Mouse (Mus musculus) retina, adult 2 months (tissue): ENCODE results near the gene Marveld1.

Experiments used
- DNase-seq: peaks from one replicate; pipeline ENCODE4 v3.0.0-alpha.2; 2012; ENCODE audit warnings: low read depth, low spot score

Gene Marveld1

GRCm38 (mm10) chr19:42147170-42147768, at the start of gene Marveld1:
TSS of gene Marveld1 (plus strand) at chr19:42147400.
- DNase-seq: no peak

DNA sequence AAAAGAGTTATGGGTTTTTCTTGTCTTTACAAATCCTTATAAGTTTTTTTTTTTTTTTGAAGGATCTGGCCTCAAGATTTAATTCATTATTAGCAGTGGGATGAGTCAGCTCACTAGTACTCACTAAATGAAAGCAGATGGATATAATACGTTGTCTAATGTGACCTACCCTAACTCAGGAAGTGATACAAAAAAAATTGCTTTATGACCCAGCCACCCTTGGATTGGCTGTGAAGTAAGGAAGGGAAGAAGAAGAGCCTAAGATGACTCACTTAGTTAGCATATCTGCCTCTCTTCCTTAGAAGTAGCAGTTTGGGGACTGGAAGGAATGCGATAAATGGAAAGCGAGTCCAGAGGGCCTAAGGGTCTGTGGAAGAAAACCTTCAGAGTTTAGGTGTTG, 47.8 kb upstream of the Marveld1 start:
- no peak for DNase-seq

GRCm38 (mm10) chr19:42104681-42105080, 42.5 kb upstream of the Marveld1 start:
- DNase-seq: no peak

- no peak for DNase-seq
These were observed 31.3 kb upstream of the Marveld1 start for GRCm38 (mm10) chr19:42115783-42116335.

GRCm38 (mm10) chr19:42118142-42118541, 29.1 kb upstream of the Marveld1 start:
- no peak for DNase-seq

DNA sequence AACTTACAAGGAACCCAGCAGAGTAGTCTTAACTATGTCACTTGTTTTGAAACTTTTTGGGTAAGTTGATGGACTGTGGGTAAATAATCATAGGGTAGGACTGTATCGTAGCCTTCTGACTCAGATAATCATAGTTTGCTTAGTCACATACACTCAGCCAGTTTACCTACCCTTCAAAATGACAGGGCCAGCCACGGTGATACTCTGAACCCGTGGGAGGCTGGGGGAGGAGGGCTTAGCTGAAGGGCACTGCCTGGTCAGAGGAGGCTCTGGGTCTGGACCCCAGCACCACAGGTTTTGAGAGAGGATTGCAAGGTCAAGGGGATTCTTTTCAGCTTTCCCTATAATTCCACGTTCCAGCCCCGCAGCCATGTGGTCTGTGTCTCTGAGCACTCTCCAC, 28.6 kb upstream of the Marveld1 start:
- no peak for DNase-seq

DNA sequence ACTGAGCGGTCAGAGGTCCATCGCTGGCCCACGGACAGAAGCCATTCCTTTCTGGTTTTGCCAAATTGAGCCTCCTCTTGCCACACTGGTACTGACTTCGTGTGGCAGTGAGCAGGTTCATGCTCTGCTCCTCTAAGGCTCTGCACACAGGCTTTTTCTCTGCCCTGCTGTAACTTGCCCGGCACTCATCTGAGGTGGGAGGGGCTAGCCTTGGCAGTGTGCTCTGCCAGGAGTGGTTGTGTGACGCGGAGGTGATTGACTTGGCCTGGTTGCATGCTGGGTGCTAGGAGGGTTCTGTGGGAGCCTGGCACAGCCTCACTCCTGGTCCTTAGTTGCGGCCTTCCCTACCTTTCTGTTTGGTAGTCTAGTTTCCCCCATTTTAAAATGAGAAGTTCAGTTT, 26.7 kb upstream of the Marveld1 start:
- no peak for DNase-seq

DNA sequence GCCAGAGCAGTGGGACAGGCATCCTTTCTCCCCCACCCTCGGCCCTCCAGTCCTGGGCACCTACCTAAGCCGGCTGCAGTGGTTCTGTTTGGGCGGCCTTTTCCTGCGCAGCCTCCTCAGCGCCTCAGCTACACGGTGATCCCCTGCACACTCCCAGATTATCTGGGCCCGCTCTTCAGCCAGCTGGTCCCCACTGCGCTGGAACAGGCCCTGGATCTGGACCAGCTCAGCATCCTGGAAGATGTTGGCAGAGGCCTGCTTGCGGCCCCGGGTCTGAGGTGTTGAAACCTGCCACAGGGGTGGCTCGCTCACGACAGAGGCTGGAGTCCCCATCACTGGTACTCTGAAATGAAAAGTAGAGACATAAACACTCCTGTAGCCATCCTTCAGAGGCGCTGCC, 22.5 kb upstream of the Marveld1 start:
- no peak for DNase-seq

DNA sequence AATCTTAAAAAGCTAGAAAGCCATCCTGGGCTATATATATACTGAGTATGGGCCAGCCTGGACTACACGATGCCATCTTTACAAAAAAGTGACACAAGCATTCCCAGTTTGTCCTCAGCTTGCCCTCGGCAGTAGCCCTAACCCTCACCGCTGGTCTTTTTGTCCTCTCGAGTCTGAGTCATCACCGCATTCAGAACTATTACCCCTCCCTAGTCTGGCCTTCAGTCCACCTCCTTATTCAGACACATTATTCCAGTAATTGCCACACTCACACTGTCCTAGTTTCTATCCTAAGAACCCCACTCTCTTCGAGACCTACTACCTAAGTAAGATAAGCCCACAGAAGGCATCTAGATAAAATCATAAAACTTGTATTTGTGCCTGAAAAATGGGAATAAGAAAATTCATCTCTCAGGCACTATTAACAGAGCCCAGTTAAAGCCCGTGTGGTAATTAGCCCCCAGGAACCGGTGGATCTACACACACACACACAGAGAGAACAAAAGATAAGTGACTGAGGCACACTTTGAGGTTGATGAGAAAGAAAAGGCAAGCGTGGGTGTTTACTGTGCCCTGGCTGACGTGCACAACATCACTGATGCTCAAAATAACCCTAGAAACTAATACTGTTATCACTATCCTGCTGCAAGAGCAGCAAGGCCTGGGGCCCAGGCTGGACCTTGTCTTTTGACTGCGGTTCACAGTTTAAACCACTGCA, 21.5 kb upstream of the Marveld1 start:
- DNase-seq: no peak

DNA sequence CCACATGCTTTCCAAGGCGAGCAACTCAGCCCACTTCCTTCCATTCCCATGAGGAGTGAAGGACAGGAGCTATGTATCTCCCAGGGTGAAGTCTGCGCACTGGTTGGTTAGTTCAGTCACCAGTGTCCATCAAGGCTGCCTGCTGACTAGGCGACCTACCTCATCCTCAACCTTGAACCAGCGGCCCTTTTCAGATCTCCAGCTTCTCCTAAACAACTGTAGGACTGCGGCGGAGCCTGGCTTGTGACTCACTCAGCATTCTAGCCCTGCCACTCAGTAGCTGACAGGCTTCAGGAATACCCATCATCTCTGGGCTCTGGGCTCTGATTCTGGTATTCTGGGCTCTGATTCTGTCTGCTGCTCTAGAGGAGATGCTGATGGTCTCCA, 21.0 kb upstream of the Marveld1 start:
- DNase-seq: no peak

DNA sequence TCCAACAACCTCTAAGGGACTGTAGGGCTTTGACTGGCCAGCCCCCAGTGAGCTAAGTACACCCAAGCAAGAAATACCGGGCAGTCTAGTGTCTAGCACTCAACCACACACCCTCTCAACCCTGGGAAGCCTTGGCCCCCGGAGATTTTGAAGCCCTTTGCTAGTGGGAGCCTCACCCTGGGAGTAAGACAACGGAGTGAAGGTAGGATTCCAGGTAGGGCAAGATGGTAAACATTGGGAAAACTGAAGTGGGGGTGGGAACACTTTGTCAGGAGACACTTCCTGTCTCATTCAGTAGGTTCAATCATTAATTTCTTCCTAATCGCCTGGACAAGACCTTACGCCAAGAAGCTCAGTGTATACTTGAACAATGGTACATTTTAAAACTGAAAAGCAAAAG, 20.2 kb upstream of the Marveld1 start:
- DNase-seq: no peak

GRCm38 (mm10) chr19:42128052-42128740, 19.0 kb upstream of the Marveld1 start:
- no peak for DNase-seq

DNA sequence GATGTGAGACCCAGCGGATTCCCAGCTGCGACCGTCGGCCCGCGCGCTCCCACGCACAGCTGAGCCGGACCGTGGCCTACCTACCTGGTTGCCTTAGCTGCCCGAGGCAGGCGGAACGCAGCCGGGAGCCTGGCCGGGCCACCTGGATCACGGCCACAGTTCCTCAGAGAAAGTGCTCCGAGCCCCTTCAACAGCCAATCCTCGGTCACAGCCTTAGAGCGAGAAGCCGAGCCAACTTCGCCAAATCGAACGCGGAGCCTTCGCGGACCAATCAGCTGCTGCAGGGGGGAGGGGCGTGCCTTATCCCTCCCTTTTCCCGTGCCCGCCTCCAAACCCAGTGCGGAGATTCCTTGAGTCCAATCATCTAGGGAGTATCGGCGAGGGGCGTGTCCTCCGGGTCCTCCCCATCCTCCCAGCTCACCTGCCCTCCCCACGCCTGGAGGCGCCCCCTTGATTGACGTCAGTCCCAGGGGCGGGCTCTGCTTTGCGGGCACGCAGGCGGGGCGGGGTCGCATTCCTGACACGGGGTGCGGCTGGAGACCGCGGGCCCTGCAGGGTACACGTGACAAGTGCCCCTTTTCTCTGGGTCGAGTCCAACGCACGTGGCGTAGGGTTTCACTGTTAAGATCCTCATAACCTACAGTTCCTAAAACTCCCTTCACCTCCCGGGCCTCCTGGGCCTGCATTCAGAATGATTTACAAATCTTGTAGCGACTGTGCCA, 18.3 kb upstream of the Marveld1 start, which contains the start of gene Avpi1:
Gene Avpi1, minus strand, starts transcription at position 273 of the 722 bp plus-strand sequence.
- DNase-seq: peak; percentile 89

- DNase-seq: no peak
These were observed 17.5 kb upstream of the Marveld1 start for GRCm38 (mm10) chr19:42129509-42130293.

GRCm38 (mm10) chr19:42130294-42130606, 16.9 kb upstream of the Marveld1 start:
- DNase-seq: no peak

GRCm38 (mm10) chr19:42131101-42131500, 16.1 kb upstream of the Marveld1 start:
- no peak for DNase-seq

DNA sequence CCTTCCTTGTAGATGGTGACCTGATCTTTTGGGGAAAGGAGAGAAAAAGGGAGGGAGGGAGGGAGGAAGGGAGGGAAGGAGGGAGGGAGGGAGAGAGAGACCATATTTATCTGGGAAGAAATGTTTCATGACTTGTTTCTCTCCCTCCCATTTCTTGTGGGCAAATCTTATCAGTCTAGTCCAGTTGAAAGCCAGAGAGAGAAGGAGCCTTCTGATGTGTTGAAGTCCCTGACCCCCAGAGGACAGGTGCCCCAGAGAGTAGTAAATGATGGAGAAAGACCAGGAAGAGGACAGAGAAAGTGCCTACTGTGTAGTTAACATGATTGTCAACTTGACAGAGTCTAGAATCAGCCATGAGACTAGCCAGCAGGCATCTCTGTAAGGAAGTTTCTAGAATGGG, 12.1 kb upstream of the Marveld1 start:
- no peak for DNase-seq

DNA sequence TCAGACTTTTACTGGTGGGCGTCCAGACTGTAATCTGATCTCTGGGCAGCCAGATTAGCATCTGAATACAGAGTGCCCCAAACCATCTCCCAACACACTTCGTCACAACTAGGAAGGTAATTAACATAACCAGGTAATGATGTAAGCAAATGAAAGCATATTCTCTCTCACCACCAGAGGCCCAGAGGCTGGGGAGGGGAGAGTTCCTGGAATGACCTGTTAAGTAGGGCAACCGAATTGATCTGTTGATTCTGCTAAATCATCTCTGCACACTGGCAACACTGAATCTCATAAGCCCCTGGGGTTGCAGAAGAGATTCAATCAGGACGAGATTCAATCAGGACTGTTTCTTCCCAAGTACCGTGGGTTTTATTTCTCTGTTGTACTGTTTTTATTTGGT, 11.1 kb upstream of the Marveld1 start:
- DNase-seq: no peak

GRCm38 (mm10) chr19:42137167-42137672, 10.0 kb upstream of the Marveld1 start:
- no peak for DNase-seq

DNA sequence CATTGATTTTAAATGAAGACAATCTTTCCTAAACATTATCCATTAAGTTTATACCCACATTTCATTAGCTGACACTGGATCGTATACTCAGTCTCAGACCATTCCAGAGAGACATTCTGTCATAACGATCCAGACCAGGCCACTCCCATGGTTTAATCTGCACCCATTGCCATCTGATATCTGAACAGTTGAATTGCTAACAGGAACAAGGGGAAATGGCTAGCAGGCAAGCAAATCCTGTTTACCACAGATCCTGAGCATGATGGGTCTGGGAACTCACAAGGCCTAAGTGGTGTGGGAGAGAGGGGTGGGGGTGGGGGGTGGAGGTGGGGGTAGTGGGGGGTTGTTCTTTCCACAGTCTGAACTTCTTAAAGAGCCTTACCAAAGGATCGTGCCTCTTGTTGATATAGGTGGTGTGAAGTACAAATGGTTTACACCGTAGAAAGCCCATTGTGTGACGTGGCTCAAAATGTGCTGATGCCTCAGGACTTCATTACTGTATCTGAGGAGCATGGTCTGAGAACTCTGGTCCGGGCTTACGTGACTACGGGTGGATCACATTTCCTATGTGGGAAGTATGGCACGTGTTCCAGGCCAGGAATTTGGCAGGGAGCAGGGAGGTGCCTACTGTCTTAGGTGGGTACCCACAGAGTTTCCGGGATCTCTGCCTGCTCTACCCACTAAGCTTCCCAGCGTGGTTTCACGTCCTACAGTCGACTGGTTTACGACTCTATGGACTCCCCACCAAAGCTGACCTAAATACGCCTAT, 8.5 kb upstream of the Marveld1 start:
- no peak for DNase-seq
